Mouse (Mus musculus): Measurements from ENCODE around the gene Ctr9.

Gene Ctr9

DNA sequence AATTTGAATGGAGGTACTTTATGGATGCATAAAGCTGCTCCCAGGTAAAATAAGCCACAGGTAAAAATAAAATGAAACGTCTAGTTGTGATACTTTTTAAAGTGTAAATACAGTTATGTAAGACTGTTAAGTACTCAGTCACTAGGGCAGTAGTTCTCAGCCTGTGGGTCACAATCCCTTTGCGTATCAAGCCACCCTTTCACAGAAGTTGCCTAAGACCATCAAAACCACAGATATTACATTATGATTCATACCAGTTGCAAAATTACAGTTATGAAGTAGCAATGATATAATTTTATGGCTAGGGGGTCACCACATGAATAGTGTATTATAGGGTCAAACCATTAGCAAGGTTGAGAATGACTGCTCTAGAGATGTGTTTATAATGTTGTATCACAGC is 66.4 kb downstream of the Ctr9 start:
- DNase-seq (ENCODE audit: low read depth, low spot score) = no peak

DNA sequence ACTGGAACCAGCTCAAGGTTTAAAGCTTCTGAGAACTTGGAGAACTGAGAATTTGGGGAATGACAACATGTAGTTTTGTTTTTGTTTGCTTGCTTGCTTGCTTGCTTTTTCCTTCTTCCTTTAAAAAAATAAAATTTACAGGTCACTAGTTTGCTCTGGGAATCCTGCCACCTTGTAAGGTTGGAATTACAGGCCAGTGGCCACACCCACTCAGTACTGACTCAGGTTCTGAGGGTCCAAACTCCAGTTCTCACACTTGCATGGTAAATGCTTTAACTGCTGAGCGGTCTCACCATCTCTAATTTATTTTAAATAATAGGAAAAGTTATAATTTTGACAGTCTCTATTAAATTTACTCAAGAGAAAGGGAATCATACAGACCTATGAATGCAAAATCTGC is 69.4 kb downstream of the Ctr9 start:
- no peak for DNase-seq (ENCODE audit: low read depth, low spot score)

All from brain, embryonic 18.5 days (tissue).